Mouse (Mus musculus) CH12.LX (cell line): ENCODE measurements at regions not wholly inside any gene's neighbourhood (a gene's known extent, or its start where the extent isn't known, plus 50 kb on each side); places are given as distances from the start of the nearest gene placed in this dataset.

Experiments
- DNase-seq: peaks from one replicate; pipeline ENCODE4 v3.0.0-alpha.2; 2013; ENCODE audit errors: extremely low read depth
- H3K27ac ChIP-seq: 2 replicates; pipeline ENCODE4 v1.5.1; 2012; ENCODE audit warnings: low read depth, mild to moderate bottlenecking, control low read depth, moderate library complexity; ENCODE audit not compliant: insufficient read depth
- H3K27me3 ChIP-seq: replicated peaks from 2 replicates; pipeline ENCODE3; 2012; ENCODE audit warnings: inconsistent platforms
- H3K36me3 ChIP-seq, 2 experiments: replicated peaks in 1 of 2; 2 replicates each; pipeline versions ENCODE3 to v1.6.1; 2012; ENCODE audit warnings: inconsistent platforms in 1 of 2, low read length in 1 of 2, mild to moderate bottlenecking in 1 of 2, mixed read lengths in 1 of 2, moderate library complexity in 1 of 2; ENCODE audit not compliant: control insufficient read depth in 1 of 2, insufficient read depth in 1 of 2
- H3K4me1 ChIP-seq, 2 experiments: 2 replicates each; pipeline ENCODE4 v1.6.1; 2012; ENCODE audit warnings: inconsistent platforms in 1 of 2, moderate library complexity in 1 of 2; ENCODE audit not compliant: insufficient read depth in 2 of 2, control insufficient read depth in 1 of 2
- H3K4me2 ChIP-seq: 2 replicates; pipeline ENCODE4 v1.6.1; 2012; ENCODE audit warnings: low read depth, mild to moderate bottlenecking, control low read depth; ENCODE audit not compliant: poor library complexity, insufficient read depth, severe bottlenecking
- H3K4me3 ChIP-seq, 3 experiments: fragments of 150-350 bp in 1 of 3; sonication (generic) in 1 of 3; replicated peaks in 1 of 3; 2 replicates each; pipeline versions ENCODE3 to v1.5.1; 2011 to 2012; ENCODE audit warnings: low read depth in 2 of 3, low read length in 2 of 3, mild to moderate bottlenecking in 2 of 3, moderate library complexity in 2 of 3, control low read depth in 1 of 3, improper control_type of control experiment in 1 of 3, inconsistent platforms in 1 of 3, mixed read lengths in 1 of 3; ENCODE audit not compliant: poor library complexity in 1 of 3
- H3K79me2 ChIP-seq: replicated peaks from 2 replicates; pipeline ENCODE4 v1.6.1; 2012; ENCODE audit warnings: mild to moderate bottlenecking, moderate library complexity; ENCODE audit not compliant: control insufficient read depth, poor library complexity, insufficient read depth, severe bottlenecking; ENCODE audit errors: extremely low read depth
- H3K9ac ChIP-seq: 2 replicates; pipeline ENCODE4 v1.6.1; 2012; ENCODE audit warnings: low read depth, mild to moderate bottlenecking, control low read depth, moderate library complexity; ENCODE audit not compliant: insufficient read depth
- H3K9me3 ChIP-seq: replicated peaks from 2 replicates; pipeline ENCODE3; 2012; ENCODE audit warnings: low read length, inconsistent platforms, mixed read lengths
- CHD1 ChIP-seq: IDR thresholded peaks from 2 replicates; pipeline ENCODE4 v1.6.1; 2012; ENCODE audit warnings: low read depth, low read length, improper control_type of control experiment, inconsistent platforms
- IRF4 ChIP-seq: IDR thresholded peaks from 2 replicates; pipeline ENCODE4 v1.6.1; 2014; ENCODE audit warnings: low read depth, mild to moderate bottlenecking, inconsistent platforms, low read length, improper control_type of control experiment
- MAFK ChIP-seq: IDR thresholded peaks from 2 replicates; pipeline ENCODE4 v1.6.1; 2011; ENCODE audit warnings: low read length, improper control_type of control experiment; ENCODE audit not compliant: insufficient replicate concordance
- MYC ChIP-seq: IDR thresholded peaks from 2 replicates; pipeline ENCODE4 v1.6.1; 2011; ENCODE audit warnings: low read depth, mild to moderate bottlenecking, improper control_type of control experiment, low read length
- POLR2AphosphoS2 ChIP-seq: IDR thresholded peaks from 2 replicates; pipeline ENCODE4 v1.6.1; 2011; ENCODE audit warnings: low read depth, low read length, improper control_type of control experiment
- SIN3A ChIP-seq: IDR thresholded peaks from 2 replicates; pipeline ENCODE4 v1.6.1; 2012; ENCODE audit warnings: low read length, improper control_type of control experiment, inconsistent platforms
- USF1 ChIP-seq: IDR thresholded peaks from 2 replicates; pipeline ENCODE4 v1.6.1; 2014; ENCODE audit warnings: low read depth, mild to moderate bottlenecking, inconsistent platforms, low read length, improper control_type of control experiment
- dilution Hi-C: fragments of 300-500 bp; cut with MboI; formaldehyde crosslinking; loops from 2 replicates; pipeline ENCODE4 v1.14.3; 2020; ENCODE audit warnings: low sequenced_read_pairs; ENCODE audit not compliant: extremely low pct_unique_long_range_greater_than_20kb, extremely low pct_ligation_motif_present
- in situ Hi-C: fragments of 300-500 bp; cut with MboI; formaldehyde crosslinking; loops from 3 replicates; pipeline ENCODE4 v1.14.3; 2019; ENCODE audit warnings: low sequenced_read_pairs, low pct_ligation_motif_present, low pct_unique_long_range_greater_than_20kb, mixed read lengths

DNA sequence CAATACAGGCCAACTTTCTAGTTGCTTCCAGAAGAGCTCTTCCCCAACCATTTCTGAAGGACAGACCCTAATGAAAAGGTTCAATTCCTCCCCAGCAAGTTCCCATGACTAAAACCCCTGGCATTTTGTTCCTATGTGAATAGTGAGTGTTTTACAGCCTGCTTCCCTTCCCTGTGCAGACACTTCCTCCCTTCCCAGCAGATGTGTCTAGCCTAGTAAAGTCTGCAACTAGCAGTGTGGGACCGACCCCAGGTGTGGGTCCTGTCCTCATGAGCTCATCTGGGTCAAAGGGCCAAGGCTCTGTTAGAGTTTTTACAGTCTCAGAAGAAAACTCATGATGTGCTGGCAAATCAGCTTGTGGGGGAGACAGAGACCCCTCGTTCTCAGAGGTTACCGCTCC, 50.9 kb upstream of the Ier3 start:
- TF ChIP-seq POLR2AphosphoS2: no peak
- TF ChIP-seq USF1: no peak
- TF ChIP-seq, all 38 proteins: peak for 0
- Histone ChIP-seq H3K9ac (no peak overlapping the region), H3K4me1 (peaks cover 0 to 11% of the 10 kb centered on the region in 2 experiments; a peak in 2 of 4 replicates), H3K27ac (no peak overlapping the region), H3K79me2 (no peaks in the 10 kb centered on the region), H3K4me3 (no peak overlapping the region), H3K4me2 (no peak overlapping the region), H3K36me3 (no peaks in the 10 kb centered on the region), H3K27me3 (no peaks in the 10 kb centered on the region), H3K9me3 (peaks cover 6% of the 10 kb centered on the region)
- no peak for DNase-seq
- in situ Hi-C loops: no loop called here
- dilution Hi-C loops: no loop called here

GRCm38 (mm10) chr17:35771656-35772405, 49.7 kb upstream of the Ier3 start:
- Histone ChIP-seq H3K79me2 (no peaks in the 10 kb centered on the region), H3K27ac (no peak overlapping the region), H3K27me3 (no peaks in the 10 kb centered on the region), H3K36me3 (no peaks in the 10 kb centered on the region), H3K4me3 (no peak overlapping the region), H3K4me2 (no peak overlapping the region), H3K9me3 (peaks cover under 1% of the 10 kb centered on the region), H3K9ac (no peak overlapping the region), H3K4me1 (peaks cover 0 to 6% of the 10 kb centered on the region in 2 experiments; a peak in 2 of 4 replicates)
- no peak for TF ChIP-seq CHD1
- no peak for TF ChIP-seq MYC
- TF ChIP-seq MAFK: no peak
- no peak for TF ChIP-seq SIN3A
- no peak for TF ChIP-seq IRF4
- DNase-seq: no peak
- dilution Hi-C loops: no loop called here
- in situ Hi-C loops: no loop called here
